Mouse (Mus musculus) cerebellum, adult 8-10 months (tissue): ENCODE results near the gene Slc35a2.
A peak's percentile ranks its signal among the peaks of the same experiment; 100 is the strongest.
"Not testable (repeated sequence)": the region's sequence is repeated elsewhere in the genome, so short reads cannot be mapped to it uniquely, and the experiment has no call there.

Source experiments
- DNase-seq: peaks from one replicate; pipeline ENCODE4 v3.0.0; 2022

Slc35a2 gene

GRCm38 (mm10) chrX:7909242-7909641 is 25.4 kb downstream of the Slc35a2 start, which contains the start of gene Gm10490:
TSS of gene Gm10490 (plus strand) at chrX:7909542.
- not testable (repeated sequence) for DNase-seq

- no peak for DNase-seq
Observed at GRCm38 (mm10) chrX:7910473-7910872, 26.6 kb downstream of the Slc35a2 start.

GRCm38 (mm10) chrX:7915669-7916068 is 31.8 kb downstream of the Slc35a2 start:
- not testable (repeated sequence) for DNase-seq

- not testable (repeated sequence) for DNase-seq
Observed at GRCm38 (mm10) chrX:7917960-7918359, 34.1 kb downstream of the Slc35a2 start.

- DNase-seq, result peak; percentile 56
Observed at GRCm38 (mm10) chrX:7919601-7920383, 36.0 kb downstream of the Slc35a2 start, which contains the start of gene Pcsk1n. TSS of gene Pcsk1n (plus strand) at chrX:7919822.

- DNase-seq, result no peak
Observed at GRCm38 (mm10) chrX:7922032-7922431, 38.2 kb downstream of the Slc35a2 start.

- DNase-seq, result no peak
Observed at GRCm38 (mm10) chrX:7926266-7926665, 42.4 kb downstream of the Slc35a2 start.

- no peak for DNase-seq
Observed at GRCm38 (mm10) chrX:7927116-7927515, 43.3 kb downstream of the Slc35a2 start.

- no peak for DNase-seq
Observed at GRCm38 (mm10) chrX:7928270-7928790, 44.5 kb downstream of the Slc35a2 start, which contains the start of gene Eras. TSS of gene Eras (minus strand) at chrX:7928607.

GRCm38 (mm10) chrX:7936874-7937273 is 53.0 kb downstream of the Slc35a2 start:
- DNase-seq, result no peak

- no peak for DNase-seq
Observed at GRCm38 (mm10) chrX:7937667-7938066, 53.8 kb downstream of the Slc35a2 start.
